Mouse (Mus musculus) effector memory CD4-positive, alpha-beta T cell, adult 7 months (primary cell): ENCODE results near the gene Wdcp. TPM values are rescaled to one million over a fixed set of nuclear protein-coding genes. Genes with fewer than 3 reads are reported as not detected.

Source experiments
- polyA plus RNA-seq: library from polyadenylated mRNA; unstranded; fragments of 100-300 nt; shearing (Covaris generic); gene quantifications from one replicate; pipeline ENCODE4 v1.2.1, GENCODE M21; 2017

Wdcp gene
- polyA plus RNA-seq, result 4.6 TPM

GRCm38 (mm10) chr12:4842890-4843597, at the start of gene Wdcp:
TSS of gene Wdcp (plus strand) at chr12:4843303.

DNA sequence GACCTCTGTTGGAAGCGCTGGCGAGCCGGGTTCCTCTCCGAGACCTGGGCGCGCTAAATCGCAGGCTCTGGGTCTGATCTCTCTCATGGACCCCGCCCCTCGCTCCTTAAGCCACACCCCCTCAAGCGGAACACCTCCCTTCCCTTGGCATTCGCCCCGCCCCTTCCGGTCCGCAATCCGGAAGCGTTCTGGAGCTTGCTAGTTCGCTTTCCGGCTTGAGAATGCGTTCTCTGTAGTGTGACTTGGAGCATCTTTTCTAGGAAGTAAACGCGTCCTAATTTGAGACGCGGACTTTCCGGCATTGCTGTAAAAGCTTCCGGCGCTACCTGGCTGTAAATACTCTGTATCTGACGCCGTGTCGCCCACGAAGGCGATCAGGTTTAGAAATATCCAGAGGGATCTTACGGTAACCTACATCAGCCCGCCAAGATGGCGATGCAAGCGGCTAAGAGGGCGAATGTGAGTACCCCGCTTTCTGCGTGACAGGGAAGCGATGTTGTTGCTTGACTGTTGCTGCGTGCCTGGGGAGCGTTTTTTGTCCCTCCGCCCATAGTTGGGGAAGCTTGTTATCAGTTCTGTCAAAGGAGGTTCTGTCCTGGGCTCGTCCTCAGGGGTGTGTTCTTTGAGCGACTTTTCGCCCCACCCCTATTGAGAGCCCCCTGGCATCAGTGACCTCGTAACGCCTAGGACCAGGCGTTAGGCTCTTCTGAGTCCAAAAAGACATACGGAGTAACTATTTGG, 25.6 kb upstream of the Wdcp start, which contains the start of gene Sf3b6:
TSS of gene Sf3b6 (plus strand) at position 184 of the 741 bp plus-strand sequence.

GRCm38 (mm10) chr12:4841392-4841887, 1.7 kb upstream of the Wdcp start, which contains the start of gene Fkbp1b:
TSS of gene Fkbp1b (minus strand) at chr12:4841591.

GRCm38 (mm10) chr12:4874161-4874927, 31.2 kb downstream of the Wdcp start, which contains the start of gene Mfsd2b:
TSS of gene Mfsd2b (minus strand) at chr12:4874359.

DNA sequence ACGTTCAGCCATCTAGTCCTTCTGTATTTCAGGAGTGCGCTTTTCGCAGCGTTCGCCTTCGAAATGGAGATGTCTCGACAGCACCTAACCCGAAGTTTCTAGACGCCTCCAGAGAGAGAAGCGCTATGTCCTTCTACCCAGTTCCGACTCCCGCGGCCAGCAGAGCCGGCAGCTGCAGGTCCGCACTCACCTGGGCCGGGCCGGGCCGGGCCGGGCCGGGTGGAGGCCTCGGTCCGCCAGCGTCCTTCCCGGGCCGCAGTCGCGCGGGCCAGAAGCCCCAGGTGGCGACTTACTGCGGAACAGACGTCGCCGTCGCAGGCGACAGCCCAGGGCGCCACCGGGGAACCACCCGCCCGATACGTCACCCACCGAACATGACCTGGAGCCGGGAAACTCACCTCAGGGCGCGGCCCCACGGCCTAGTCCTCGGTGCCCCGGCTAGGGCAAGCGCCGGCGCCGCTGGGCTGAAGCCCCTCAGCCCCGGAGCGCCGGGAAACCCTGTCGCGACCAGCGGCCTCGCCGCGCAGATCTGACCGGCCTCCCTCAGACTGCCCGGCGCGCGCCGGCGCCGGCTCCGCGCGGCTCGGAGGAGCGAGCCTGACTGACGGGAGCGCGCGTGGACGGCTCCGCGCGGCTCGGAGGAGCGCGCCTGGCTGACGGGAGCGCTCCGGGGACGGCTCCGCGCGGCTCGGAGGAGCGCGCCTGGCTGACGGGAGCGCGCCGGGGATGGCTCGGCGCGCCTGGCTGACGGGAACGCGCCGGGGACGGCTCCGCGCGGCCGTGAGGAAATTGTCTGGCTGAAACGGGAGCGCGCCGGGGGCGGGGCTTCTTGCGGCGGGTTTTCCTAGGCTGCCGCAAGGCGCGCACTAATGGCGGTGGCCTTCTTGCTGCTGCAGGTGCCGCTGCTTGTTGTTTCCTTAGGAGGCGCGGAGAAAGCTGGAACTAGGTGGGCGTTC, 64.1 kb downstream of the Wdcp start, which contains the start of gene Ubxn2a:
TSS of gene Ubxn2a (minus strand) at position 755 of the 956 bp plus-strand sequence.

Other genes starting within 250 kb of the Wdcp start
- gene Fam228a, start 104.9 kb upstream of the Wdcp start, polyA plus RNA-seq, result 0.34 TPM
- not detected for gene Pfn4, start 74.3 kb upstream of the Wdcp start, polyA plus RNA-seq
- not detected for gene Fam228b, start 74.0 kb upstream of the Wdcp start, polyA plus RNA-seq
- gene Sf3b6, start 25.8 kb upstream of the Wdcp start, polyA plus RNA-seq, result 358 TPM
- gene Fkbp1b, start 1.7 kb upstream of the Wdcp start, polyA plus RNA-seq, result not detected
- gene Mfsd2b, start 31.1 kb downstream of the Wdcp start, polyA plus RNA-seq, result 0.37 TPM
- gene Ubxn2a, start 64.4 kb downstream of the Wdcp start, polyA plus RNA-seq, result 81.3 TPM
- 43.1 TPM for gene Atad2b, start 74.0 kb downstream of the Wdcp start, polyA plus RNA-seq